Mouse (Mus musculus) intestine, embryonic 14.5 days (tissue): ENCODE measurements at regions not wholly inside any gene's neighbourhood (a gene's known extent, or its start where the extent isn't known, plus 50 kb on each side); places are given as distances from the start of the nearest gene placed in this dataset.

Experiments
- ATAC-seq: fragments of 200-750 bp; cut with Nextera tagmentation; replicated peaks from 2 replicates; pipeline ENCODE4 v1.8.0; 2017; ENCODE audit warnings: low read depth, moderate number of reproducible peaks, moderate TSS enrichment, moderate library complexity; ENCODE audit not compliant: low FRiP score, low TSS enrichment
- DNase-seq: peaks from one replicate; pipeline ENCODE4 v3.0.0-alpha.2; 2018; ENCODE audit warnings: low spot score
- H3K27ac ChIP-seq: fragments of 300-500 bp; sonication (generic); 2 replicates; pipeline ENCODE4 v1.5.1; 2014; ENCODE audit warnings: low read depth, mild to moderate bottlenecking, control low read depth
- H3K27me3 ChIP-seq: fragments of 300-500 bp; sonication (generic); replicated peaks from 2 replicates; pipeline ENCODE4 v1.6.1; 2014; ENCODE audit warnings: low read length, control low read depth; ENCODE audit not compliant: control insufficient read depth, insufficient read depth
- H3K36me3 ChIP-seq: fragments of 300-500 bp; sonication (generic); 2 replicates; pipeline ENCODE4 v1.6.1; 2014; ENCODE audit warnings: low read length, control low read depth; ENCODE audit not compliant: control insufficient read depth, insufficient read depth
- H3K4me1 ChIP-seq: fragments of 300-500 bp; sonication (generic); replicated peaks from 2 replicates; pipeline ENCODE4 v1.6.1; 2014; ENCODE audit warnings: low read length, control low read depth, mixed read lengths; ENCODE audit not compliant: control insufficient read depth, insufficient read depth
- H3K4me2 ChIP-seq: fragments of 300-500 bp; sonication (generic); 2 replicates; pipeline ENCODE4 v1.6.1; 2014; ENCODE audit warnings: low read length
- H3K4me3 ChIP-seq: fragments of 300-500 bp; sonication (generic); 2 replicates; pipeline ENCODE4 v1.5.1; 2014; ENCODE audit warnings: low read depth, low read length, control low read depth, mixed read lengths
- H3K9ac ChIP-seq: fragments of 300-500 bp; sonication (generic); 2 replicates; pipeline ENCODE4 v1.6.1; 2014; ENCODE audit warnings: mild to moderate bottlenecking, low read length
- H3K9me3 ChIP-seq: fragments of 300-500 bp; sonication (generic); 2 replicates; pipeline ENCODE4 v1.6.1; 2016; ENCODE audit warnings: low read length, control low read depth; ENCODE audit not compliant: control insufficient read depth
- WGBS: fragments of 180-500 bp; shearing (Covaris S2); extraction: QIAGEN DNeasy Blood & Tissue Kit; methylation state at CpG from one replicate; pipeline ENCODE4 v1.1.7; 2014; 5-methylcytosine and 5-hydroxymethylcytosine counted together

DNA sequence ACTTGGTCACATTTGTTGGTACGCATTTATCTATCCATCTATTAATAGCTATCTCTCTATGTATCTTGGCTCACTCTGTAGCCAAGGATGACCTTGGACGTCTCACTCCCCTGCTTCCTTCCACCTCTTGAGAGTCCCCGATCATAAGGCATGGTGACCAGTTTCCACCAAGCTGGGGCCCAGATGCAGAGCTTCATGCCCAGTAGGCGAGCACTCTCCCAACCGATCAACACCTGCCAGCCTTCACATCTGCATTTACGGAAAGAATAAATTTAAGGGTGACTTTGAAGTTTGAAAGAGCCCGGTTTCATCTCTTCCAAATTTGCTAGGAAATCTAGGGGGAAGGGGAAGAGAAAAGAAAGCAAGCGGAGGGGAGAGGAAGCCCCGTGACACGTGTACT is 66.0 kb upstream of the Arhgap29 start:
- ATAC-seq, result no peak
- Histone ChIP-seq H3K27ac (no peak overlapping the region), H3K27me3 (no peaks in the 10 kb centered on the region), H3K4me1 (peaks cover 5% of the 10 kb centered on the region; the same call in 1 of the 2 replicates), H3K36me3 (no peaks in the 10 kb centered on the region), H3K9me3 (no peaks in the 10 kb centered on the region), H3K4me3 (no peak overlapping the region), H3K9ac (no peak overlapping the region), H3K4me2 (0 out of 2 replicates have a peak overlapping the region, but pooled peaks have one; percentile 0)
- WGBS, result 51% methylated on average over 10 of the region's 10 CpGs
- no peak for DNase-seq

DNA sequence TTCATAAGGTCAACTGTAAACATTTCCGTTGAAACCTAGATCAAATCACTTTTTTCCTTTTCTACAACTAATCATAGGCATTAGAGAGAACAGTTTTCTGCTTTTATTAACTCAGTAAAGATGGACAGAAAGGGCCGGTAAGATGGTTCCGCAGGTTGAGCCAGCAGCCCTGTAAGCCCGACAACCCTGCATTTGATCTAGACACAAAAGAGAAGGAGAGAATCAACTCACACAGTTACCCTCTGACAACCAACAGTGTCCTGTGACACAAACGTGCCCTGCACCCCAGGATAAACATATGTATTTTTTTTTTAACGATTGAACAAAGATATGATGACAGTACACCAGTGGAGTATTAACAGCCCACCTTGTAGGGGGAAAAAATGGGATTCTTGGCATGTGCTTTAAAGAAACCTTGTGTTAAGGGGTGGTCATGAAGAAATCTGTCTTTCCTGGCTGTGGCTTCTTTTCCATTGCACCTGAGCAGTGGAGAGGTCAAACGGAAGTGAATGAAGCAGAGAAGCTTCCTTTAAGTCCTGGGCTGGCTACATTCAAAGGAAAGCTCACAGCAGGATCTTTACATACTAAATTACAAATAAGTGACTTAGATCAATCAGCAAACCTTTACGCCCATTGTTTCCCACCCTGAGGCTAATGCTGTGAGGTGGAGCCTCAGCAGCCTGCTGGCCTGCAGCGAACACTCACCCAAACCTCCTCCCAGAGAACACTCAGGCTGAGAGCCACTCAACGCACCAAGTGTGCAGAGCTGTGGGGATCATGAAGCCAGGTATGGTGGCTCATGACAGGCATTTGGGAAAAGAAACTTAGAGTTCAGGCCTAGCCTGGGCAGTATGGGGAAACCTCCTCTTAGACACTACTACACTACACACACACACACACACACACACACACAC is 66.8 kb upstream of the Arhgap29 start:
- Histone ChIP-seq H3K4me2 (peak overlapping the region; percentile 23; the same call in 1 of the 2 replicates), H3K4me1 (peaks cover 5% of the 10 kb centered on the region; the same call in 1 of the 2 replicates), H3K9me3 (no peaks in the 10 kb centered on the region), H3K36me3 (no peaks in the 10 kb centered on the region), H3K27ac (no peak overlapping the region), H3K27me3 (no peaks in the 10 kb centered on the region), H3K4me3 (no peak overlapping the region), H3K9ac (no peak overlapping the region)
- DNase-seq, result no peak
- peak; percentile 17; the same call in 1 of the 2 replicates for ATAC-seq
- WGBS, result 26% methylated on average over 10 of the region's 10 CpGs

DNA sequence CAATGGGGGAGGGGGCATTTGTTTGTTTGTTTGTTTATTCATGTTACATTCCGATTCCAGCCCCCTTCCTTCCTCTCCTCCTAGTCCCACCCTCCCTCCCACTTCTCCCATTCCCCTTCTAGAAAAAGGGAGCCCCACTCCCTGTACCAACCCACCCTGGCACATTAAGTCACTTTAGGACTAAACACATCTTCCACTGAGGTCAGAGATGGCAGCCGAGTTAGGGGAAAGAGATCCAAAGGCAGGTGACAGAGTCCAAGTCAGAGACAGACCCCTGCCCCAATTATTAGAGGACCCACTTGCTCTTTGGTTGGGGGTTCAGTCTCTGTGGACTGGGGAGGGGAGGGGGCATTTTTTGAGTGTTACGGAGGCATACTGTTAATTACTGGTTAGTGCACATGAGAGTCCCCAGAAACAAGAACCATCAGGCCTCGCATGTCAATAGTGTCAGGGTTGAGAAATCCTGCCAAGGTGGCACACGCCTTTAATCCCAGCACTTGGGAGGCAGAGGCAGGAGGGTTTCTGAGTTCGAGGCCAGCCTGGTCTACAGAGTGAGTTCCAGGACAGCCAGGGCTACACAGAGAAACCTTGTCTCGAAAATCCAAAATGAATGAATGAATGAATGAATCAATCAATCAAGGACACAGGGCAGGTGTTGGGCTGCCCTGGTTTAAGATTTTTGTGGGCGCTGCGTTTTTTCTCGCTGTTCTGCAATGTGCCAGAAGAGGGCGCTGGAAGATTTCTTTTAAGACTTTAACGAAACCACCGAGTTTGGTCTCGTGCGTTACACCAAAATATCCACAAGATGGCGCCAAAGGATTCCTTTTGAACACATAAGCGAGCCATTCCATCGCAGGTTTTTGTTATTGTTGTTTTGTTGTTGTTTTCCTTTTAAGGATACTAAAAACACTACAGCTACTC is 67.8 kb upstream of the Arhgap29 start:
- ATAC-seq, result peak; percentile 68; the same call in 1 of the 2 replicates
- 21% methylated on average over 18 of the region's 18 CpGs for WGBS
- H3K4me2 ChIP-seq, result peak overlapping the region; percentile 23; the same call in 1 of the 2 replicates

DNA sequence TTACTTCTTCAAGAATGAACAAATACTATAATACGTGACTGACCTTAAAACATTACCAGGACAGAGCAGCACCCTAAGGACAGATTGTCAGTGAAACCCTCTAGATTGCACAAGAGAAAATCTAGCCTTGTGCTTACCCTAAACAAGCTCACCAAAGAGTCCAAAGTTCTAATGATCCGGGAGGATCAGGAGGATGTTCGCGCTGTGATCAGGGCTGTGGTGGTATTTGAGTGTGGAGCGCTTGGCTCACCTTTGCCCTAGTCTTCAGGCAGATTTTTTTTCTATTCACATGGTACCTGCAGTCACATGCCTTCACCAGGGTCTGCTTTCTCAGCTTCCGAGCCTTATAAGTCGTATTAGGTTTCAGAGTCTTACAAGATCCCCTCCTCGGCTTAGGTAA is 65.3 kb upstream of the Abcd3 start:
- H3K9me3 ChIP-seq, result no peaks in the 10 kb centered on the region
- WGBS, result 76% methylated on average over 8 of the region's 8 CpGs
- no peak overlapping the region for H3K4me2 ChIP-seq
- no peak overlapping the region for H3K9ac ChIP-seq
- no peaks in the 10 kb centered on the region for H3K36me3 ChIP-seq
- H3K27me3 ChIP-seq, result no peaks in the 10 kb centered on the region
- no peak overlapping the region for H3K27ac ChIP-seq
- H3K4me1 ChIP-seq, result 0 out of 2 replicates have a peak, but pooled peaks cover 2% of the 10 kb centered on the region
- DNase-seq (peak; percentile 48), ATAC-seq (no peak)
- no peak overlapping the region for H3K4me3 ChIP-seq

More for the DNA sequence above, 67.8 kb upstream of the Arhgap29 start:
- DNase-seq, result peak; percentile 94
- Histone ChIP-seq H3K27ac (no peak overlapping the region), H3K4me3 (no peak overlapping the region), H3K9ac (no peak overlapping the region), H3K36me3 (no peaks in the 10 kb centered on the region), H3K27me3 (no peaks in the 10 kb centered on the region), H3K4me1 (peaks cover 5% of the 10 kb centered on the region; the same call in 1 of the 2 replicates), H3K9me3 (no peaks in the 10 kb centered on the region)

DNA sequence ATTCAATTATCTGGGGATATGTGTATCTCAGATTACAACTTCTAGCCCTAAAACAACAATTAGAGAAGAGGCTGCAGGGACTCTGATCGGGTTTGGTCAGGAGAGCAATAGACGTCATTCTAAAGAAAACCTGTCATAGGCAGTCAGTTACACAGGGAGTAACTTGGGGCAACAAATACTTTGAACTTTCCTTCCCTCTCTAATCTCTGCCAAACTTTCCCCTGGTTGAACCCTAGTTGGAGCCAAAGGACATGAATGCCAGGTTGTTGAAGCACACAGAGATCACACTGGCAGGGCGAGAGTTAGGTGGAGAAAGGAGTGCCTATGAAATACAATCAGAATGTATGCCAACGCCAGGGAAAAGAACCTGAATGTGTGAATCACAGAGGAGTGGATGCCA is 60.0 kb upstream of the Abcd3 start:
- Histone ChIP-seq H3K9ac (no peak overlapping the region), H3K36me3 (no peaks in the 10 kb centered on the region), H3K9me3 (no peaks in the 10 kb centered on the region), H3K27ac (no peak overlapping the region), H3K4me1 (no peaks in the 10 kb centered on the region), H3K4me3 (no peak overlapping the region), H3K4me2 (no peak overlapping the region), H3K27me3 (no peaks in the 10 kb centered on the region)
- WGBS, result 79% methylated on average over 4 of the region's 4 CpGs
- DNase-seq, result peak; percentile 38
- ATAC-seq, result no peak

DNA sequence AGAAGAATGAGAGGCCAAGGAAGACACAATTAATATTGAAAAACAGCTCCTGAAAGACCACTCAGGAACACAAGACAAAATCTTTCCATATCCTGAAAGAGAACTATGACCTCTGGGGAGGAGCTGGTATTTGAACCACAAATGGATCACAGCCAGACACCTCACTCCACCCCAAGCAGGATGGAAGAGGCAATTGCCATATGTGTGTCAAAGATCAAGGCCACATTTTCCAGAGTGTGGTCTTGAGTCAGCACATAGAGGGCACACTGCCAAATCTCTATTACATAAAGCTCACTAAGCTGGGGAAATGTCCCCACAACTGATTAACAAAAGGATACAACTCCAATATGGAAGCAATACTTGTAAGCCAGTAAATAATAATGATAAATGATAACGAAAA is 59.5 kb upstream of the Abcd3 start:
- ATAC-seq (no peak), DNase-seq (peak; percentile 16)
- WGBS, result 86% methylated on average over 1 of the region's 1 CpGs
- Histone ChIP-seq H3K9ac (no peak overlapping the region), H3K4me1 (no peaks in the 10 kb centered on the region), H3K4me2 (no peak overlapping the region), H3K4me3 (no peak overlapping the region), H3K36me3 (no peaks in the 10 kb centered on the region), H3K27me3 (no peaks in the 10 kb centered on the region), H3K27ac (no peak overlapping the region), H3K9me3 (no peaks in the 10 kb centered on the region)

DNA sequence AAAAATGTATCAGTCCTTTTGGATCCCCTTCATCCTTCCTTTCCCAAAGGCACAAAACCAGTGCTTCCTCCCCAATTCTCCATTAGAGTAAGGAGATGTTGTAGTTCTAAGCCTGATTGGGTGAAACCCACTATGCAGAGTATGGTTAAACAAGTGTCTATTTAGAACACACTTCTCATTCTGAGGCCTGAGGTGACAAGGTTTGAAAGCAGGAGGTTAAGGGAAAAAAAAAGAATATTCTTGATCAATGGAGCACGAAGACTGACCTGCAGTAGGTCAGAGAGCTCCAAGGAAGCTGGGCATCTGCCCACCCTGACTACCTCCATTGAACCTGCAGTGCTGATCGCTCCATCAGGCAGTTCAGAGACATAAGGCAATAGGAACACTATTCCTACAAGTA is 58.5 kb upstream of the Abcd3 start:
- Histone ChIP-seq H3K27ac (no peak overlapping the region), H3K4me3 (no peak overlapping the region), H3K9ac (no peak overlapping the region), H3K9me3 (no peaks in the 10 kb centered on the region), H3K36me3 (no peaks in the 10 kb centered on the region), H3K4me1 (no peaks in the 10 kb centered on the region), H3K27me3 (no peaks in the 10 kb centered on the region), H3K4me2 (no peak overlapping the region)
- ATAC-seq (no peak), DNase-seq (no peak)
- WGBS, result 91% methylated on average over 2 of the region's 2 CpGs

DNA sequence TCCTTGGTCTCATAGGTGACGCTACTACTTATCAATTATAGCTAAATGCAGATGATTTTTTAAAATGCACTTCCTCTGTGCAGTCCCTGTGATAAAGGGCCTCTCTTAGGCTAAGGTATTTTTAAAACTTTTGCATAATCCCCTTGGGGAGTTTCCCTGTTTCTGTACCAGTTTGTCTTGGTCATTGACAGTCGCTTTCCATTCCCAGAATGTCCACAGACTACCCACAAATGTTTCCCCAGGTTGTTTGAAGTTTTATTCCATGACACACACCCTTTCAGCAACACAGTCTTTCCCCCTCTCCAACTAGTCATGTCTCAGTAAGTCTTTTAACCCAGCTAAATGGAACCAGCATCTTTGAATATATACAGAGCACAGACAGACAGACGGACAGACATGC is 57.6 kb upstream of the Abcd3 start:
- Histone ChIP-seq H3K36me3 (no peaks in the 10 kb centered on the region), H3K4me1 (no peaks in the 10 kb centered on the region), H3K9ac (no peak overlapping the region), H3K4me3 (no peak overlapping the region), H3K4me2 (no peak overlapping the region), H3K9me3 (no peaks in the 10 kb centered on the region), H3K27ac (no peak overlapping the region), H3K27me3 (no peaks in the 10 kb centered on the region)
- DNase-seq, result no peak
- ATAC-seq, result no peak
- 89% methylated on average over 3 of the region's 3 CpGs for WGBS
